Mouse (Mus musculus) heart, postnatal 4 days (tissue): Measurements from ENCODE around the gene Rbm20. TPM values are rescaled to one million over a fixed set of nuclear protein-coding genes. Genes with fewer than 3 reads are reported as not detected.
"Not testable (repeated sequence)": the region's sequence is repeated elsewhere in the genome, so short reads cannot be mapped to it uniquely, and the experiment has no call there.

Source experiments
- DNase-seq: peaks from one replicate; pipeline ENCODE4 v3.0.0; 2021
- total RNA-seq, 2 experiments: library from RNA; stranded (reverse); gene quantifications; 2 replicates each; pipeline ENCODE4 v1.2.3; 2021

Gene Rbm20
- total RNA-seq, 2 experiments from 2014 or later, result 265 to 287 TPM

GRCm38 (mm10) chr19:53904833-53905480 is 227.9 kb downstream of the Rbm20 start:
- no peak for DNase-seq

GRCm38 (mm10) chr19:53906033-53906702 is 229.1 kb downstream of the Rbm20 start:
- DNase-seq, result no peak

DNA sequence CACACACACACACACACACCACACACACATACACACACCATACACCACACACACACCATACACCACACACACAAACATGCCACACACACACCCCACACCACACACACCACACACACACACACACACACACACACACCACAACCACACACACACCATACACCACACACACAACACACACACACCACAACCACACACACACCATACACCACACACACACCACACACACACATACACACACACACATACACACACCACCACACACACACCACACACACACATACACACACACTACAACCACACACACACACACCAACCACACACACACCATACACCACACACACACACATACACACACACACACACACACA is 229.6 kb downstream of the Rbm20 start:
- not testable (repeated sequence) for DNase-seq

- no peak for DNase-seq
Measured at GRCm38 (mm10) chr19:53914950-53915349, 237.8 kb downstream of the Rbm20 start.

Other genes with a start within 250 kb of the Rbm20 start
- 10 to 100 TPM; 18.7 to 20.7 TPM for gene Dusp5, start 148.2 kb upstream of the Rbm20 start, total RNA-seq
- gene Nutf2-ps1, start 88.2 kb upstream of the Rbm20 start, total RNA-seq, result 100 to 1,000 TPM; 124 to 126 TPM
- 10 to 100 TPM; 33.2 to 34.2 TPM for gene Smc3, start 76.9 kb upstream of the Rbm20 start, total RNA-seq
- 10 to 100 TPM; 19.9 to 22.3 TPM for gene Pdcd4, start 214.9 kb downstream of the Rbm20 start, total RNA-seq